In genomic region chr13:84758568-84758900, GRCm38 (mm10) we compare ENCODE assay signal across 7 mouse cellular contexts.
A peak's percentile ranks its signal among the peaks of the same experiment; 100 is the strongest.
DNase-seq lines count a peak whose midpoint lies in the region; TF ChIP-seq lines count a peak whose summit lies in the region.

No protein-coding gene starts in this region.

- 4% methylated on average over 6 of the region's 6 CpGs for WGBS in small intestine, adult 2 months

- TF ChIP-seq CTCF in small intestine, adult 2 months (IDR thresholded peaks at IDR 0.05; ENCODE audit: extremely low read depth, insufficient read length, insufficient replicate concordance, low read depth, low read length): peak; percentile 66; the same call in 1 of the 2 replicates

- no peaks in the 10 kb centered on the region for H3K4me1 ChIP-seq in small intestine, adult 2 months (ENCODE audit: control insufficient read depth, insufficient read depth, insufficient read length, low read length)

- peak; percentile 67 for DNase-seq in ZHBTc4 (ENCODE audit: low read depth, low spot score)
- DNase-seq in cerebellum, adult 9-11 months: peak; percentile 96
- DNase-seq in frontal cortex, postnatal 14 days (ENCODE audit: low spot score in 2 of 2): peak; percentile 86 to 87
- DNase-seq in induced T-regulatory cell, adult 2 months (ENCODE audit: low read depth): peak; percentile 40
- DNase-seq in left cerebral cortex, adult 8-10 months (ENCODE audit: low spot score in 2 of 2): peak; percentile 52 to 90
- peak; percentile 83 for DNase-seq in mesoderm, embryonic 11.5 days (ENCODE audit: low read depth, low spot score)

- no peak for TF ChIP-seq POLR2A in small intestine, adult 2 months (IDR thresholded peaks at IDR 0.05; ENCODE audit: low read depth, low read length)

- no peak overlapping the region for H3K4me3 ChIP-seq in small intestine, adult 2 months (ENCODE audit: low read depth, low read length)

- H3K27me3 ChIP-seq in small intestine, adult 2 months (ENCODE audit: control insufficient read depth, insufficient read depth, low read length): no peaks in the 10 kb centered on the region

- H3K27ac ChIP-seq in small intestine, adult 2 months (ENCODE audit: insufficient read depth, low read depth, low read length): no peak overlapping the region

- no peaks in the 10 kb centered on the region for H3K36me3 ChIP-seq in small intestine, adult 2 months (ENCODE audit: control insufficient read depth, insufficient read depth, low read length)

Comparison
In these comparisons a context has a peak if more than half of its experiments do, and no peak if none do; other contexts are left out.
1. DNase-seq: peak in every context shown above with its lines; median percentile 96 in cerebellum, adult 9-11 months; 86 in frontal cortex, postnatal 14 days; 83 in mesoderm, embryonic 11.5 days; 71 in left cerebral cortex, adult 8-10 months; 67 in ZHBTc4; 40 in induced T-regulatory cell, adult 2 months.